Mouse (Mus musculus): ENCODE data around the gene Gm21366.
"Not testable (repeated sequence)": the region's sequence is repeated elsewhere in the genome, so short reads cannot be mapped to it uniquely, and the experiment has no call there.

The Gm21366 gene

DNA sequence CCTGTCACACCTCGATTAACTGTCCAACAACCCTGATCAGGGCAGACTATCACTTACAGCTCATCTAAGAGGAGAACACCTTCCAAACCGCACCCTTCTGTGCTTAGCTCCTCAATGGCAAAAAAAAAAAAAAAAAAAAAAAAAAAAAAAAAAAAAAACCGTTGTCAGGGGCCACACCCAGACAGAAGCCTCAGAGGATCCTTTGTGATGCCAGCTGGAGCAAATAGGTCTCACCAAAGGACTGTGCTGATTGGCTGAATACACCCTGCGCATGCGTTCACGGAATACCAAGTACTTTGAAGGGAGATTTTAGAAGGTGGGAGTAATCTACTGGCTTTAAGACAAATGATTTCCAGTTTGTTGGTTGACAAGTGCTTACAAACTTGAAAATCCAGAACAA, at the start of gene Gm21366:
Gene Gm21366, minus strand, starts transcription at position 101 of the 400 bp plus-strand sequence.
- DNase-seq (ENCODE audit: low spot score in 2 of 2), result not testable (repeated sequence)
